Mouse (Mus musculus) limb, embryonic 14.5 days (tissue): ENCODE measurements around the gene Disp2. TPM values are rescaled to one million over a fixed set of nuclear protein-coding genes. Genes with fewer than 3 reads are reported as not detected.

Experiments
- ATAC-seq: fragments of 200-750 bp; cut with Nextera tagmentation; 2 replicates; pipeline ENCODE4 v1.8.0; 2017; ENCODE audit warnings: low read depth, moderate number of reproducible peaks, moderate TSS enrichment; ENCODE audit not compliant: low FRiP score
- DNase-seq: peaks from one replicate; pipeline ENCODE4 v3.0.0-alpha.2; 2015; ENCODE audit warnings: low spot score
- H3K27ac ChIP-seq: fragments of 300-500 bp; sonication (generic); replicated peaks from 2 replicates; pipeline ENCODE4 v1.5.1; 2014; ENCODE audit warnings: low read depth, mild to moderate bottlenecking, low read length, moderate library complexity, mixed read lengths
- H3K27me3 ChIP-seq: fragments of 300-500 bp; sonication (generic); 2 replicates; pipeline ENCODE4 v1.6.1; 2014; ENCODE audit warnings: low read length, mixed read lengths; ENCODE audit not compliant: control insufficient read depth, insufficient read depth
- H3K36me3 ChIP-seq: fragments of 300-500 bp; sonication (generic); 2 replicates; pipeline ENCODE4 v1.6.1; 2014; ENCODE audit warnings: mild to moderate bottlenecking, low read length, moderate library complexity, mixed read lengths; ENCODE audit not compliant: control insufficient read depth, insufficient read depth
- H3K4me1 ChIP-seq: fragments of 300-500 bp; sonication (generic); 2 replicates; pipeline ENCODE4 v1.6.1; 2014; ENCODE audit warnings: antibody characterized with exemption, low read length, mixed read lengths; ENCODE audit not compliant: control insufficient read depth, insufficient read depth
- H3K4me2 ChIP-seq: fragments of 300-500 bp; sonication (generic); replicated peaks from 2 replicates; pipeline ENCODE4 v1.6.1; 2014; ENCODE audit warnings: low read depth, mild to moderate bottlenecking, low read length, moderate library complexity; ENCODE audit not compliant: severe bottlenecking
- H3K4me3 ChIP-seq: fragments of 300-500 bp; sonication (generic); replicated peaks from 2 replicates; pipeline ENCODE4 v1.5.1; 2014; ENCODE audit warnings: low read length
- H3K9ac ChIP-seq: fragments of 300-500 bp; sonication (generic); 2 replicates; pipeline ENCODE4 v1.6.1; 2014; ENCODE audit warnings: mild to moderate bottlenecking, low read depth, low read length, moderate library complexity; ENCODE audit not compliant: severe bottlenecking
- H3K9me3 ChIP-seq: fragments of 300-500 bp; sonication (generic); 2 replicates; pipeline ENCODE4 v1.6.1; 2016; ENCODE audit warnings: low read length; ENCODE audit not compliant: control insufficient read depth
- POLR2A ChIP-seq: fragments of 200-500 bp; IDR thresholded peaks from 2 replicates; pipeline ENCODE4 v1.8.0; 2012; ENCODE audit warnings: inconsistent platforms, mild to moderate bottlenecking, moderate library complexity, borderline replicate concordance; ENCODE audit not compliant: insufficient read depth, insufficient read length; ENCODE audit errors: extremely low read depth
- WGBS: fragments of 180-500 bp; shearing (Covaris S2); extraction: QIAGEN DNeasy Blood & Tissue Kit; methylation state at CpG from one replicate; pipeline ENCODE4 v1.1.7; 2014; 5-methylcytosine and 5-hydroxymethylcytosine counted together
- polyA plus RNA-seq, 2 experiments: library from polyadenylated mRNA; depleted of rRNA in 1 of 2; stranded (reverse) in 1 of 2; unstranded in 1 of 2; fragments of >200 nt; fragmentation: Nextera tagmentation in 1 of 2; extraction: Ambion mirVana in 1 of 2; gene quantifications; 2 replicates each; pipeline versions ENCODE4 v1.2.1 to v1.2.3; 2012 to 2014

Gene Disp2
- polyA plus RNA-seq, 2 experiments, result 0.03 to 0.16 TPM

DNA sequence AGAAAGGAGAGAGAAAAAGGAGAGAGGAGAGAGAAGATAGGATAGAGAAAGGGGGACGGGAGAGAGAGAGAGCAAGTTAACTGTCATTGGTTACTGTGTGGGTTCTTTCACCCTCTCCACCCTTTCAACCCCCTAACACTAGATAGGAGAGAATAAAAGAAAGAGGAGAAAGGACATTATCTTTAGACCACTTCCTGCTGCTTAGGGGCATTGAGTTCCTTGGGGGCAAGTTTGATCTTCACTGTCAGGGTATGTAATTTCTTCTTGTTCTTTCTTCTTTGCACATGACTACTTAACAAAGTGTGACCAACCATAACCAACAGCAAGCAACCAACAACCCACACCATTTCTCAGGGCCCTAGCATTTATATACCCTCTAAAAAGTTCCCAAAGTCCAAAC lies 33.2 kb downstream of the Disp2 start:
- DNase-seq, result no peak
- no peak for ATAC-seq
- Histone ChIP-seq H3K27me3 (no peaks in the 10 kb centered on the region), H3K4me1 (peaks cover 10% of the 10 kb centered on the region; the same call in 1 of the 2 replicates), H3K4me3 (no peak overlapping the region), H3K9ac (no peak overlapping the region), H3K27ac (no peak overlapping the region), H3K9me3 (no peaks in the 10 kb centered on the region), H3K4me2 (no peak overlapping the region), H3K36me3 (peaks cover 8% of the 10 kb centered on the region; the same call in 1 of the 2 replicates)
- TF ChIP-seq POLR2A, result no peak
- WGBS, result 80% methylated on average over 1 of the region's 1 CpGs

- Histone ChIP-seq H3K36me3 (peaks cover 15% of the 10 kb centered on the region; the same call in 1 of the 2 replicates), H3K9ac (peak within 1 kb of the TSS; percentile 80), H3K9me3 (no peaks in the 10 kb centered on the region), H3K4me1 (peaks cover 10% of the 10 kb centered on the region; the same call in 1 of the 2 replicates), H3K4me3 (peak within 1 kb of the TSS; percentile 76), H3K27ac (peak within 1 kb of the TSS; percentile 52), H3K4me2 (peak within 1 kb of the TSS; percentile 73), H3K27me3 (no peaks in the 10 kb centered on the region)
- DNase-seq, result peak; percentile 94
- peak; percentile 93 for ATAC-seq
- TF ChIP-seq POLR2A, result no peak
- under 1% methylated on average over 49 of the region's 49 CpGs for whole genome bisulfite sequencing
Observed at GRCm38 (mm10) chr2:118813981-118814836, 34.7 kb downstream of the Disp2 start, which contains the start of gene Knstrn. Gene Knstrn (plus strand): TSS chr2:118814003.

DNA sequence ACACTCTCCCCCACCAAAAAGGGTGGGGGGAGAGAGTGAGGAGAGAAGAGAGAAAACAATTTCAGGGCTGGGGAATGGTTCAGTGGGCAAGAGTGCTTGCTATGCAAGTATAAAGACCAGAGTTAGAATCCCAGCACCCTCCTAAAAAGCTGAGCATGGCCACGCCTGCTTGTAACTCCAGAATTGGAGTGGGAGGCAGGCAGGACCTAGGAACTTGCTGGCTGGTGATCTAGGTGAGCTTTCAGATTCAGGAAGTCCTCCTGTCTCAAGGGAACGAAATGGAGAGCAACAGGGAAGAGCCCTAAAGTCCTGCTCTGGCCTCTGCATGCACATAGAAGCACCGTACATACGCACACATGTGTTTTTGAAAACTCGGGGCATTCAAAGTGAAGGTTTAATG lies 43.3 kb downstream of the Disp2 start:
- H3K4me3 ChIP-seq, result no peak overlapping the region
- no peaks in the 10 kb centered on the region for H3K9me3 ChIP-seq
- no peaks in the 10 kb centered on the region for H3K4me1 ChIP-seq
- DNase-seq, result no peak
- H3K27me3 ChIP-seq, result no peaks in the 10 kb centered on the region
- 93% methylated on average over 5 of the region's 5 CpGs for WGBS
- H3K27ac ChIP-seq, result no peak overlapping the region
- peaks cover 48% of the 10 kb centered on the region for H3K36me3 ChIP-seq
- TF ChIP-seq POLR2A, result no peak
- H3K4me2 ChIP-seq, result no peak overlapping the region
- ATAC-seq, result no peak
- H3K9ac ChIP-seq, result no peak overlapping the region

- Histone ChIP-seq H3K27me3 (no peaks in the 10 kb centered on the region), H3K36me3 (peaks cover 53% of the 10 kb centered on the region)
- 92% methylated on average over 4 of the region's 4 CpGs for WGBS
Observed at GRCm38 (mm10) chr2:118824396-118824795, 44.9 kb downstream of the Disp2 start.

DNA sequence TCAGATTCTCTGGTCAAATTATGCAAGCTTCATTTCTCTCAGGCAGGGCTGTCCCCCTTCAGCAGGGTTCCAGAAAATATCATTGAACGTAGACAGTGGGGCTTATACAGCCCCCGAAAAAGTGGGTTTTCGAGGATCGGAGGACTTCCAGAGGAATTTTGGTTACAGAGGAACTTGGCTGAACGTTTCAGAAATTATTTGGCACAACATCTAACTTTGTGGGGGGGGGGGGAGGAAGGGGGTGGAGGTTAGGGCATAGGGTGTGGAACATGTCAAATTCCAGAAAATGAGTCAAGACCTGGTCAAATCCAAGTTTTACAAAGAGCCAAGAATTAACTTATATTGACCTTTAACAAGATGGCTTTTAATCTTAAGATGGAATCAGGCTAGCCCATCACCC lies 49.6 kb downstream of the Disp2 start:
- DNase-seq (no peak), ATAC-seq (no peak)
- no peaks in the 10 kb centered on the region for H3K9me3 ChIP-seq
- no peaks in the 10 kb centered on the region for H3K4me1 ChIP-seq
- no peak overlapping the region for H3K9ac ChIP-seq
- H3K36me3 ChIP-seq, result peaks cover 64% of the 10 kb centered on the region
- 91% methylated on average over 5 of the region's 5 CpGs for WGBS
- no peak overlapping the region for H3K4me3 ChIP-seq
- H3K27ac ChIP-seq, result no peak overlapping the region
- no peaks in the 10 kb centered on the region for H3K27me3 ChIP-seq
- no peak overlapping the region for H3K4me2 ChIP-seq
- no peak for TF ChIP-seq POLR2A

More at GRCm38 (mm10) chr2:118824396-118824795, 44.9 kb downstream of the Disp2 start:
- Histone ChIP-seq H3K9ac (no peak overlapping the region), H3K27ac (no peak overlapping the region), H3K4me2 (no peak overlapping the region), H3K9me3 (no peaks in the 10 kb centered on the region), H3K4me3 (no peak overlapping the region), H3K4me1 (no peaks in the 10 kb centered on the region)
- DNase-seq (no peak), ATAC-seq (no peak)
- no peak for TF ChIP-seq POLR2A
